Mouse (Mus musculus): Measurements from ENCODE around the gene Lrch3.
A peak's percentile ranks its signal among the peaks of the same experiment; 100 is the strongest.

Gene Lrch3

GRCm38 (mm10) chr16:32984631-32985030 is 70.7 kb downstream of the Lrch3 start:
- no peak for DNase-seq (ENCODE audit: low spot score in 2 of 2)

- DNase-seq (ENCODE audit: low spot score in 2 of 2) = no peak
Observed at GRCm38 (mm10) chr16:32992158-32992557, 78.3 kb downstream of the Lrch3 start.

GRCm38 (mm10) chr16:33005216-33005615 is 91.3 kb downstream of the Lrch3 start:
- no peak for DNase-seq (ENCODE audit: low spot score in 2 of 2)

DNA sequence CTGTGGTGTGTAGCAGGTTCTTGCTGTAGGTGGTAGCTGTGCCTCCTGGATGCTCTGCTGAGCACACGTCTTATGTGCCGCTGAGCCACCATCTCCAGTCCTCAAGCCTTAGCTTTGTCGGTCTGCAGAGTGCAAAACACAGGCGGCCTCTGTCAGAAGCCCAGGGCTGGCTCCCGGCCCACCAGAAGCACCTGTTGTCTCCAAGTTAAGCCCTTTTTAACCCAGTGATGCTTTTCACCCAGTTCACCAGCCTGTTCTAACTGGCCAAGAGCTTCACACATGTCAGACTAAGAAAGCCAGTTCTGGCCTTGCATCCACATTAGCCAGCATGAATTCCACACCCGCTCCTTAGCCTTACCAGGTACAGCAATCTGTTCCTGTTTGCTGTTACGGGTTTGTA is 93.0 kb downstream of the Lrch3 start:
- no peak for DNase-seq (ENCODE audit: low spot score in 2 of 2)

GRCm38 (mm10) chr16:33007436-33007835 is 93.5 kb downstream of the Lrch3 start:
- no peak for DNase-seq (ENCODE audit: low spot score in 2 of 2)

DNA sequence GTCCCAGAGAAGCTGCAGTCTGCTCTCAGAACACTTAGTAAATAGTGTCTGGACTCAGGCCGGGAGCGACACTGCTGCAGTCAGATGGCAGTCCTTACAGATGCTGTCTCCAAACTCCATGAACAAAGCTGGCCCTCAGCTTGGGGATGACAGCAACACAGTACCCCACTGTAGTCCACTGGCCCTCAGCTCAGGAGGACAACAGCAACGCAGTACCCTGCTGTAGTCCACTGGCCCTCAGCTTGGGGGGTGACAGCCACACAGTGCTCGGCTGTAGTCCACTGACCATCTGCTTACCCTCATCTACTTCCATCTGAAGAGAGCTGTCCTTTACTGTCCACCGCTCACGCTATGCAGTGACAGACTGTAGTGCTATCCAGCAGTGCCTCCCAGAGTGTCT is 96.3 kb downstream of the Lrch3 start:
- no peak for DNase-seq (ENCODE audit: low spot score in 2 of 2)

DNA sequence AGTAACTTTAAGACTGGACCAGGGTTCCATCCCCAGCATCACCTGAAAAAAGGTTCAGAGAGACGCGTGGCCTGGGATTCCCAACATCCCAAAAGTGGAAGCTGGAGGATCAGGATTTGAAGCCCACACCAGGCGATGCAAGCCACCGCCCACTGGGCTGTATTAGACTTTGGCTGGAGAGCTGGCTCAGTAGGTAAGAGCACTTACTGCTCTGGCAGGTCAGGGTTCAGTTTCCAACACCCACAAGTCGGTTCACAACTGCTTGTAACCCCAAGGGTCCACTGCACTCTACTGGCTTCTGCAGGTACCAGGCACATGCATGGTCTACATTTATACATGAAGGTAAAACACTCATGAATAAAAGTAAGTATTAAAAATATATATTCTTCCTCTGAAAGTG is 99.9 kb downstream of the Lrch3 start:
- no peak for DNase-seq (ENCODE audit: low spot score in 2 of 2)

- no peak for DNase-seq (ENCODE audit: low spot score in 2 of 2)
Observed at GRCm38 (mm10) chr16:33014921-33015320, 101.0 kb downstream of the Lrch3 start.

DNA sequence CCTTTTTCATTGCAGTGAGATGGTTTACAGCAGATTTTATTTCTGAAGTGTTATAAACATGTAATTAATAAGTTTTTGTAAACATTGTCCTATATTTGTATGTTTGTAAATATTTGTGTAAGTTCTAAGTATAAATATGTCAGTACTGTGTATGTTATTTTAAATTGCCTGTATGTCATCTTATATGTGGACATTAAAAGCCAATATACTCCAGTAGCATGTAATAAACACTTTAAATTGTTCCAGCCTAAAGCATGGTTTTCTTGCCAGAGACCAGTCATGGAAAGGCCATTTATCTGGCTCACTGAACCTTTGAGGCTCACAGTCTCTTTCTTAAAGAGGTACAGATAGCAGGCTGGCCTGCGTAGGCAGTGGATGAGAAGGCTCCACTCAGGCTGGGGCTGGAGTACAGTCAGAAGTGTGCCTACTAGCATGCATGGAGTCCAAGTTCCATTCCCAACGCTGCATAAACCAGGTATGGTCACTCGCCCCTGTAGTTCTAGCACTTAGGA is 101.6 kb downstream of the Lrch3 start:
- no peak for DNase-seq (ENCODE audit: low spot score in 2 of 2)

DNA sequence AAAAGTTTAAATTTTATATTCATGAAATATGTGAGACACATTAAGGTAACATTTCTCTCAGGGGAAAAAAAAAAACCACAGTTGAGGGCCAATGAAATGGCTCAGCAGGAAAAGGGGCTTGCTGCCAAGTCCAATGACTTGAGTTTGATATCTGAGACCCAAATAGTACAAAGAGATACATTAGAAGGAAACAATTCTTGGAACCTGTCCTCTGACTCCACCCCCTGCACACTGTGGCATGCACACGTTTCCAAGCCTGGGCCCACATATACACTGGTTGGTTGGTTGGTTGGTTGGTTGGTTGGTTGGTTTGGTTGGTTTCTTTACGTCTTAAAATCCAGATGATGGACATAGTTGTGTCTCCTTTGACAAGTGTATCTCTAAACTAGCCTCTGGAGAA is 102.1 kb downstream of the Lrch3 start:
- DNase-seq (ENCODE audit: low spot score in 2 of 2) = no peak

DNA sequence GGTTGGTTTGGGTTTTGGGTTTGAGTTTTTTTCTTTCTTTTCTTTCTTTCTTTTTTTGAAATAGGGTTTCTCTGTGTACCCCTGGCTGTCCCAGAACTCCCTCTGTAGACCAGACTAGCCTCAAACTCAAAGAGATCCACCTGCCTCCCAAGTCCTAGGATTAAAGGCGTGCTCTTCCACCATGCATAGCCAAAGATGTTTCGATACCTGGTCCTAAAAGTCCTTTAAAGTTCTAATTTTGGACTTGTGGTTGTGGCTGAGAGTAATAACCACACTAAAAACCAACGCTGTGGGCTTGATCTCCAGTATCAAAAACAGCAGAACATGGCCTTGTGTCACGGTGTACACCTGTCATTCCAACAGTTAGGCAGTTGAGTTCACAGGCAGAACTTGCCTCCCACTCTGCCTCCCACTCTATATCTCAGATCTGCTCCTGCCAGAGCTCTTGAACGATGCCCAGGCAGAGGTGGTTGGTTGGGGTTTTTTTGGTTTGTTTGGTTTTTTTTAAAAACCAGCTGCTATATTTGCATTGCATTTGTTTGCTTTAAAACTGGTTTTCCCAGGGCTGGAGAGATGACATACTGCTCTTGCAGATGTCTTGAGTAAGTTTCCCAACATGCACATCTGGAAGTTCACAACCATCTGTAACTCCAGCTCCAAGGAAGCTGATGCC is 103.9 kb downstream of the Lrch3 start:
- DNase-seq (ENCODE audit: low spot score in 2 of 2) = no peak

DNA sequence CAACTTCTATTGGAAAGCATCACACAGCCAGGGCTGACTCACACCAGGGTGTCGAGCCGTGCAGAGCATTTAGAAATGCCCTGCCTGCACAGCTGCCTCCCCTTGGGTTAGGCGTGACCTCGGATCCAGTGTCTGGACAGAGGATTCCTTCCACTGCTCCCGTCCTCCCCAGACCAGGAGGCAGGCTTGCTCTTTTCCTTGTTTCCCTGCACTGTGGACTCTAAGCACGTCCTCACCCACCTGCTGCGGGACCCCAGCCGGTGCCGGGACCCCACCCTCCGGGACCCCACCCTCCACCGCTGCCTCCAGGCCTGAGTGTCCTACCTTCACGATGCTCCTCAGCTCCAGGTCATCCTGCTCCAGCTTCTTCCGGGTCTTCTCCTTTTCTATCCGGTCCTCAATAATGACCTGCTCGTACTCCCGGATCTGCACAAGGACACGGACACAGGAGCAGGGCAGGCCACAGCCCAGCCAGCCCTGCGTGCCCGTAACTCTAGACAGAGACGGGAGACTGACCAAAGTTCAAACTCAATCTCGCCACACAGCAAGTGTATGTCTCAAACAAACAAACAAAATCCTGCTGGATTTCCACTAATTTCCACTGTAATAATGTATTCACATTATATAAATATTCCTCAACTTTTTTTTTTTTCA is 105.3 kb downstream of the Lrch3 start:
- no peak for DNase-seq (ENCODE audit: low spot score in 2 of 2)

DNA sequence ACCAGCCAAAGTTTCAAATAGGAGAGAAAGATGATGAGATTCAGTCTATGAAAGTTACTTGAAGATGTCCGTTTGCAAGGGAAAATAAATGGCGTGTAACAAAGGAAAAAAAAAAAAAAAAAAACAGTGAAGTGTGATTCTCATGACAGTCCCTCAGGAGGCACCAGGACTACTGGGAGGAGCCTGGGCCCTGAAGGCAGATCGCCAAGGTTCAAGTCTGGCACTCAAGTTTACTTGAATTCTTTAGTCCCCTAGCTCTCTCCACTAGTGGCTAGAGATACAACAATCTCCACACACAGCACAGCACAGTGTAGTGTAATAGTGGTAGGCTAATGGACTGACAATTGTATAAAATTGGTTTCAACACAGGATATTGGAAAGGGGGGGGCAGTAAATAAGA is 107.5 kb downstream of the Lrch3 start:
- no peak for DNase-seq (ENCODE audit: low spot score in 2 of 2)

DNA sequence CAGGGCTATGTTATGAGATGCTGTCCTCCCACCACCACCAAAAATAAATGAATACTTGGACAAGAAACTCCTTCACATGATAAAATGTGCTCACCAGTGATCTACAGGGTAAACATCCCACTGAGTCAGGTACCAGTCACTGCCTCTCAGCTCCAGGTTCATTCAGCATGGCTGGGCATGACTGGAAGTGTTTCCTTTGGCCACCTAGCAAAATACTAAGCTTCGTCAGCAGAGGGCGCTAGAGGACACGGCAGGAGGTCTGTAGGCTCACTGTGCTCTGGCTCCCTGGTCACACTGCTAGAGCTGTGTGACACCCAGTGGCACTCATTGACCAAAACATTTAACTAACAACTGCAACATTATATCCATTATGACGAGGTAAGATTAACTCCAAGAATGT is 109.8 kb downstream of the Lrch3 start:
- peak; percentile 45 to 74 for DNase-seq (ENCODE audit: low spot score in 2 of 2)

DNA sequence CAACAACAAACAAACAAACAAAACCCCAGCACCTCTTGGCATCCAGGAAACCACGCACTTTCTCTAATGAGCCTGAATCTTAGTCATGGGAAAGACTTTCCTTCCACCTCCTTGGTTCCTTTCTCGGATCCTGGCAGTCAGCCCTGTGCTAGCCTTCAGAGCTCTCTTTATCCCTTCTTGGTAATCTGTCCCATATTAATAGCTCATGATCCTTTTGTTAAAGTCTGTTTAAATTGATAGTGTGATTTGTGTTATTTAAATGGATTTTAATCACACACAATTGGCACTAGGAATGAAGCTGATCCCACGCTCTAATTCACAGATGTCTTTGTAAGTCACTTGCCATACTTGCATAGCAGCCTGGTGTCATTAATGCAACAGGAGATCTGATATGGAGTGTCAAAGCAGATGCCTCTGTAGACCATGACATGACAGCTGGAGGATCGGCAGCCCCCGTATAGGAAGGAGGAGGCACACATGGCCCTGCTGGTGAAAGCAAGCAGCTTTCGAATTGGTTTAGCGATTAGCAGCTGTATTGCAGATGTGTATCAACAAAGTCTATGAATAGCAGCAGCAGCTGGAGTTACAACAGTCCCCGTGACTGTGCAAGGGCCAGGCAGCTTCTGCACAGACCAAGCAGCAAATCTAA is 110.7 kb downstream of the Lrch3 start:
- DNase-seq (ENCODE audit: low spot score in 2 of 2) = no peak

GRCm38 (mm10) chr16:33026357-33026756 is 112.5 kb downstream of the Lrch3 start:
- DNase-seq (ENCODE audit: low spot score in 2 of 2) = no peak

GRCm38 (mm10) chr16:33036006-33036405 is 122.1 kb downstream of the Lrch3 start:
- no peak for DNase-seq (ENCODE audit: low spot score in 2 of 2)

DNA sequence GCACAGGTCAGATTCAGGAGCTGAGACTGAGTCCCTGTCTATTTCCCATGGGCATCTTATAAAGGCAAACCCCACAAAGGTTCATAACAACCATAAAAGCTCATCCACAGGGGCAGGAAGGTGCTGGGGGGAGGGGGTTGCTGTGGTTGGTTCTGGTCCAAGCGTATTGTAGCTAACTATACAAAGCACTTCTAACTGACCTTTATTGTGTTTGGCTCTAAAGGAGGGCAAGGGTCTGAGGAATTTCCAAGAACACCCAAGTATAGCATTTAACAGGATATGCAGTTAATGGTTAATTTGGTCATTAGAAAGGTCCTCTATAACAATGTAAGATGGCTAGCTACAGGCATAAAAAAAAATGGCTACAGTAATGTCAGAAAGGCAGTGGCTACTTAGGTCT is 128.8 kb downstream of the Lrch3 start:
- DNase-seq (ENCODE audit: low spot score in 2 of 2) = no peak

DNA sequence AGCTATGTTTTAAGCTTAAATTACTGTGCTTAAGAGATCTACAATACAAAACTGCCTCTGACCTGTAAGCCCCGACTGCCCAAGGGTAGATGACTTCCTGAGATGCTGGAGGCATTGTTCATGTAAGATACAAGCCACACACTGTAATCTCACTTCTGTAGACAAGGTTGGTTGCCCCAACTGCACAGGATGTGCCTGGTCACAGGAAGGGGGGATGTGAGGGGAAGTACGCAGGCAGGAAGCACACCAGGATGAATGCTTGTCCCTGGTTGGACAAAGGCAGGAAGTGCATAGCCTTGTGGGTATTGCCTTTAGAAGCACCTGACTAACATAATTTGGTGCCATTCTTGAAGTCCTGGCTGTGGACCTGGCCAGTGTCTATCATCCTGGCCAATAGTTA is 129.4 kb downstream of the Lrch3 start:
- no peak for DNase-seq (ENCODE audit: low spot score in 2 of 2)

- no peak for DNase-seq (ENCODE audit: low spot score in 2 of 2)
Observed at GRCm38 (mm10) chr16:33048004-33048403, 134.1 kb downstream of the Lrch3 start.

DNA sequence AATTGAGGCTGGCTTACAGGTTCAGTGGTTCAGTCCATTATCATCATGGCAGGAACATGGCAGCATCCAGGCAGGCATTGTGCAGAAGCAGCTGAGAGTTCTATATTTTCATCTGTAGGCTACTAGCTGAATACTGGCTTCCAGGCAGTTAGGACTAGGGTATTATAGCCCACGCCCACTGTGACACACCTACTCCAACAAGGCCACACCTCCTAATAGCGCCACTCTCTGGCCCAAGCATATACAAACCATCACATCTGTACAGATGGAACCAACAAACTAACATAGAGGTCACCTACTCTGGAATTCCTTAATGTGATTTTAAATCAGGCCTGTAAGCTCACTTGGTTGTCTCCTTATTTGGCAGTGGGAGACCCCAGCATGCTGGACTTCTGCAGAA is 134.8 kb downstream of the Lrch3 start:
- no peak for DNase-seq (ENCODE audit: low spot score in 2 of 2)

DNA sequence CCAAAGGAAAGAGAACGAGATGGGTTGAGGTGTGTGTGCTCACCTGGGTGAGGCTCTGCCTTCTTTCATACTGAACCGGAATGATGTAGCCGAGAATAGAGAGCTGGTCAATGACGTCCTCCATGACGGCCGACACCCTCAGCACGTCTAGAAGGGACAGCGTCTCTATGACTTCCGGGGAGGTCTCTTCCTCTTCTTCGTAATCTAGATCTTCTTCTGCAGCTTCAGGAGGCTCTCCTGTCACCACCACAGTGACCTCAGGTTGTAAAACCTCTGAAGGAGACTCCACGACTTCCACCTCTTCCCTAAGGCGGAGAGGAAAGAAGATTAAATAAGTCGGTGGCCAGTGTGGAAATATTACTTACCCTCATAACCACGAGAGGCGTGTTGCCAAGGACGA is 135.9 kb downstream of the Lrch3 start:
- DNase-seq (ENCODE audit: low spot score in 2 of 2) = no peak

DNA sequence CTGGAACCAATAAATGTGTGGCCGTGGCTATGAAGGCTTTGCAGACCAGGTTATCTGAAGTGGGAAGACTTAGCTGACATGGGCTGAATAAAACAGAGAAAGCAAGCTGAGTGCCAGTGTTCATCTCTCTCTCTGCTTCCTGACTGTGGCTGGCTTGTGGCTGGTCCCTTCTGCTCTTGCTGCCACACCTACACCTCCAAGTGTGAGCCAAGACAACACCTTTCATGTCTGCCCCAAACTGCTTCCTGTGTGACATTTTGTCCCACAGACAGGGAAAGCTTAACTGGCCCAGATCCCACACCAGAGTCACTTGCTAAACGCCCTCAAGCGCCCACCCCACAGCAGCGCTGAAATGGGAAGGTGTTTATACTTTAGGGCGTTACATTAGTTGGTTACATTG is 139.2 kb downstream of the Lrch3 start:
- DNase-seq (ENCODE audit: low spot score in 2 of 2) = no peak
